Mouse (Mus musculus) spleen, adult 2 months (tissue): ENCODE measurements around the gene Gtsf1.

ENCODE experiments used
- CTCF ChIP-seq: fragments of 200-500 bp; IDR thresholded peaks from 2 replicates; pipeline ENCODE4 v1.5.1; 2011; ENCODE audit warnings: mild to moderate bottlenecking, inconsistent platforms; ENCODE audit not compliant: insufficient read depth, insufficient read length, insufficient replicate concordance; ENCODE audit errors: extremely low read depth
- POLR2A ChIP-seq: fragments of 200-500 bp; IDR thresholded peaks from 2 replicates; pipeline ENCODE4 v1.6.1; 2011; ENCODE audit warnings: low read depth, low read length, inconsistent platforms

DNA sequence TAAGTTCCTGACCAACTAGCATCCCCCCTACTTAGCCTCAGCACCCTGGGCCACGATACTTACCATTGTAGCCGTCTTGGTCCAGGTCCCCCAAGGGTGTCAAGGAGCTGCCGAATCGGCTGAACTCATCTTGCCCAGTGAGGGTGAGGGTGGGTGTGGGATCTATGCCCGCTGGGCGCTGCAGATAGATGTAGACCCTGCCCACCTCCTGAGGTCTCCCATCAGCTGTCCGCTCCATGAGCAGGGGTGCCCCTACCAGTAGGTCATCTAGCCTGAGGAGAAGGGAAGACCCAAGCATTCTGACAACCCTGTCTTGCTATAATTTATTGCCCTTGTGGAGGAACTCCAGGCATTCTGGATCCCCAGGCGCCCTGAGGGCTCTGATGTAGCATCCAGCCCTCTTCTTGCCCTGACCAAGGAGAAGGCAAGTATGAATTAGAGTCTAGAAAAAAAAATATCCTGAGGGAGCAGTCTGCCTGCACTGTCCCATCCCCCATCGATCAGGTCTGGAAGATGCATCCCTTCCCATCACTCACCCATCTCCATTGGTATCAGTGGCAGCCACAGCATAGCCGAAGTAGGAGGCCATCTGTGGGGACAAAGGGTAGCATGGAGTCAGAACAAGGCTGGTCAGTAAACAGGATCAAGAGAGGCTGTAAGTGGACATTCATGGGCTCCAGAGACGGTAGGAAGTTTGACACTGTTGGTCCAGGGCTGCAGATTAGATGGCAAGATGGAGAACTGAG, 76.6 kb downstream of the Gtsf1 start:
- TF ChIP-seq CTCF (no peak), POLR2A (no peak)
